Mouse (Mus musculus): ENCODE data around the gene Sf3b4.

- no peak for TF ChIP-seq CTCF (IDR thresholded peaks at IDR 0.05; ENCODE audit: insufficient read depth, low read length)
- TF ChIP-seq POLR2A (IDR thresholded peaks at IDR 0.05; ENCODE audit: borderline replicate concordance, extremely low read depth, low read depth, low read length), result peak; percentile 6; the same call in 1 of the 2 replicates
Measured at GRCm38 (mm10) chr3:96161869-96162840, 10.0 kb upstream of the Sf3b4 start, which contains the start of gene Mtmr11.

All from lung, adult 2 months (tissue).